Mouse (Mus musculus) myocyte (in vitro differentiated cells): ENCODE measurements around the gene Mbd4.

Experiments
- CEBPB ChIP-seq: IDR thresholded peaks from 2 replicates; pipeline ENCODE4 v1.6.1; 2011; ENCODE audit warnings: mild to moderate bottlenecking, moderate library complexity; ENCODE audit not compliant: poor library complexity, insufficient read depth, severe bottlenecking
- E2F4 ChIP-seq: IDR thresholded peaks from one replicate; pipeline ENCODE4 v1.6.1; 2011; ENCODE audit warnings: mild to moderate bottlenecking, control low read depth, moderate library complexity; ENCODE audit not compliant: insufficient read depth
- MAX ChIP-seq: IDR thresholded peaks from one replicate; pipeline ENCODE4 v1.6.1; 2011; ENCODE audit warnings: low read depth, mild to moderate bottlenecking, control low read depth
- MYOD1 ChIP-seq, 3 experiments: IDR thresholded peaks; one replicate each; pipeline ENCODE4 v1.6.1; 2011; ENCODE audit warnings: control low read depth in 2 of 3, low read depth in 2 of 3, mild to moderate bottlenecking in 2 of 3, moderate library complexity in 1 of 3; ENCODE audit not compliant: insufficient read length in 2 of 3, control insufficient read depth in 1 of 3
- MYOG ChIP-seq, 3 experiments: IDR thresholded peaks; one replicate each; pipeline ENCODE4 v1.6.1; 2011; ENCODE audit warnings: control low read depth in 2 of 3, low read depth in 2 of 3, mild to moderate bottlenecking in 2 of 3; ENCODE audit not compliant: insufficient read length in 2 of 3, control insufficient read depth in 1 of 3, insufficient read depth in 1 of 3
- POLR2A ChIP-seq: IDR thresholded peaks from one replicate; pipeline ENCODE4 v1.6.1; 2011; ENCODE audit warnings: low read depth, mild to moderate bottlenecking, control low read depth, moderate library complexity; ENCODE audit not compliant: insufficient read length
- POLR2AphosphoS2 ChIP-seq: IDR thresholded peaks from one replicate; pipeline ENCODE4 v1.6.1; 2011; ENCODE audit warnings: low read depth, control low read depth; ENCODE audit not compliant: insufficient read length
- REST ChIP-seq: IDR thresholded peaks from one replicate; pipeline ENCODE4 v1.6.1; 2011; ENCODE audit warnings: mild to moderate bottlenecking, control low read depth, moderate library complexity; ENCODE audit not compliant: insufficient read depth, insufficient read length
- SRF ChIP-seq: IDR thresholded peaks from one replicate; pipeline ENCODE4 v1.6.1; 2011; ENCODE audit warnings: low read depth; ENCODE audit not compliant: control insufficient read depth, insufficient read length
- TCF12 ChIP-seq: IDR thresholded peaks from one replicate; pipeline ENCODE4 v1.6.1; 2011; ENCODE audit warnings: mild to moderate bottlenecking, control low read depth; ENCODE audit not compliant: poor library complexity, insufficient read depth, severe bottlenecking
- TCF3 ChIP-seq: IDR thresholded peaks from one replicate; pipeline ENCODE4 v1.6.1; 2011; ENCODE audit warnings: low read depth, control low read depth; ENCODE audit not compliant: insufficient read length
- USF1 ChIP-seq: IDR thresholded peaks from one replicate; pipeline ENCODE4 v1.6.1; 2011; ENCODE audit warnings: low read depth, mild to moderate bottlenecking, control low read depth, moderate library complexity

DNA sequence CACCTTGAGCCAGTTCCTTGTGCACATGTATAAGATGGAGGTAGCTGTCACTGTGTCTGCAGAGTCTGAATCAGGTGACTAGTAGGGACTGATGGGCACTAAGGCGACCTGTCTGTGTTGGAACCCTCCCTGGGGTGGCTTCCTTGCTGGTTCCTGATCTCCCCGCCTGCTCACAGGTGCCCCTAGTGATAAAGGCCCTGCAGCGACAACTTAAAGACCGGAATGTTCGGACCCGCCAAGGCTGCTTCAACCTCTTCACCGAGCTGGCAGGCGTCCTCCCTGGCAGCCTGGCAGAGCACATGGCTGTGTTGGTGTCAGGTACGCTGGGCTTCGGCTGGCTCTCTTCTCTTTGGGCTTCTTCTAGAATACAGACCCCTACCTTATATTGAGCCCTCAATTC lies 62.2 kb downstream of the Mbd4 start:
- no peak for TF ChIP-seq POLR2A
- no peak for TF ChIP-seq REST
- TF ChIP-seq TCF12, result no peak
- TF ChIP-seq E2F4, result no peak
- no peak for TF ChIP-seq MYOD1 (IDR thresholded peaks at IDR 0.05; ENCODE audit: control insufficient read depth in 1 of 3, insufficient read length in 2 of 3, low read depth in 2 of 3)
- TF ChIP-seq TCF3, result no peak
- TF ChIP-seq MYOG (IDR thresholded peaks at IDR 0.05; ENCODE audit: control insufficient read depth in 1 of 3, insufficient read depth in 1 of 3, insufficient read length in 2 of 3, low read depth in 2 of 3), result no peak
- no peak for TF ChIP-seq USF1
- TF ChIP-seq MAX, result no peak
- no peak for TF ChIP-seq SRF
- TF ChIP-seq CEBPB, result no peak
- no peak for TF ChIP-seq POLR2AphosphoS2
